Mouse (Mus musculus) large intestine, adult 2 months (tissue): ENCODE results near the gene Safb2. TPM values are rescaled to one million over a fixed set of nuclear protein-coding genes. Genes with fewer than 3 reads are reported as not detected.
"Not testable (repeated sequence)": the region's sequence is repeated elsewhere in the genome, so short reads cannot be mapped to it uniquely, and the experiment has no call there.

ENCODE experiments used
- DNase-seq: peaks from one replicate; pipeline ENCODE4 v3.0.0-alpha.2; 2012; ENCODE audit warnings: low read depth, low spot score
- WGBS: fragments of 180-500 bp; shearing (Covaris S2); methylation state at CpG from one replicate; pipeline ENCODE4 v1.1.7; 2018; 5-methylcytosine and 5-hydroxymethylcytosine counted together
- polyA plus RNA-seq: library from polyadenylated mRNA; depleted of rRNA; stranded (reverse); fragments of >200 nt; gene quantifications from 2 replicates; pipeline ENCODE4 v1.2.3, GENCODE M21; 2012; rRNA removed

Gene Safb2
- 72.4 and 81.0 TPM in 2 replicates for polyA plus RNA-seq

GRCm38 (mm10) chr17:56584257-56585130 lies at the start of gene Safb2, which contains the start of gene Safb:
Gene Safb2 (minus strand): TSS chr17:56584585.
Gene Safb (plus strand): TSS chr17:56584825.
- WGBS, result 1% methylated on average over 91 of the region's 101 CpGs
- peak; percentile 84 for DNase-seq

GRCm38 (mm10) chr17:56634023-56634422 lies 49.6 kb upstream of the Safb2 start:
- DNase-seq, result no peak
- 83% methylated on average over 6 of the region's 6 CpGs for WGBS

GRCm38 (mm10) chr17:56631807-56632206 lies 47.4 kb upstream of the Safb2 start:
- 19% methylated on average over 4 of the region's 4 CpGs for WGBS
- no peak for DNase-seq

- not testable (repeated sequence) for DNase-seq
- 80% methylated on average over 27 of the region's 27 CpGs for WGBS
Measured at GRCm38 (mm10) chr17:56629800-56630781, 45.7 kb upstream of the Safb2 start.

GRCm38 (mm10) chr17:56627530-56628277 lies 43.3 kb upstream of the Safb2 start, which contains the start of gene Catsperd:
Gene Catsperd (plus strand): TSS chr17:56628143.
- 11% methylated on average over 26 of the region's 26 CpGs for WGBS
- DNase-seq, result peak; percentile 37

- DNase-seq, result peak; percentile 96
- under 1% methylated on average over 51 of the region's 51 CpGs for WGBS
Measured at GRCm38 (mm10) chr17:56626754-56627470, 42.5 kb upstream of the Safb2 start, which contains the start of gene Lonp1. Gene Lonp1 (minus strand): TSS chr17:56626887.

- WGBS, result under 1% methylated on average over 32 of the region's 32 CpGs
- no peak for DNase-seq
Measured at GRCm38 (mm10) chr17:56626260-56626659, 41.9 kb upstream of the Safb2 start.

- 44% methylated on average over 3 of the region's 3 CpGs for WGBS
Measured at GRCm38 (mm10) chr17:56625495-56625894, 41.1 kb upstream of the Safb2 start.

GRCm38 (mm10) chr17:56617628-56618027 lies 33.2 kb upstream of the Safb2 start:
- WGBS, result 86% methylated on average over 8 of the region's 8 CpGs
- DNase-seq, result no peak

More at GRCm38 (mm10) chr17:56625495-56625894, 41.1 kb upstream of the Safb2 start:
- DNase-seq, result no peak

- DNase-seq, result no peak
- 61% methylated on average over 3 of the region's 3 CpGs for WGBS
Measured at GRCm38 (mm10) chr17:56616725-56617124, 32.3 kb upstream of the Safb2 start.

GRCm38 (mm10) chr17:56615792-56616191 lies 31.4 kb upstream of the Safb2 start:
- no peak for DNase-seq
- WGBS, result 74% methylated on average over 4 of the region's 4 CpGs

- no peak for DNase-seq
- WGBS, result 67% methylated on average over 11 of the region's 11 CpGs
Measured at GRCm38 (mm10) chr17:56615136-56615784, 30.9 kb upstream of the Safb2 start.

- WGBS, result 13% methylated on average over 14 of the region's 14 CpGs
- no peak for DNase-seq
Measured at GRCm38 (mm10) chr17:56614391-56615135, 30.2 kb upstream of the Safb2 start.

GRCm38 (mm10) chr17:56613893-56614292 lies 29.5 kb upstream of the Safb2 start:
- under 1% methylated on average over 26 of the region's 26 CpGs for WGBS

GRCm38 (mm10) chr17:56613236-56613844 lies 29.0 kb upstream of the Safb2 start, which contains the start of gene Rpl36:
Gene Rpl36 (plus strand): TSS chr17:56613416.
- WGBS, result under 1% methylated on average over 52 of the region's 52 CpGs
- peak; percentile 51 for DNase-seq

More at GRCm38 (mm10) chr17:56613893-56614292, 29.5 kb upstream of the Safb2 start:
- not testable (repeated sequence) for DNase-seq

- 79% methylated on average over 10 of the region's 10 CpGs for WGBS
- DNase-seq, result not testable (repeated sequence)
Measured at GRCm38 (mm10) chr17:56612565-56612939, 28.2 kb upstream of the Safb2 start.
